ENCODE assay signal across 14 mouse cellular contexts in the genomic region with DNA sequence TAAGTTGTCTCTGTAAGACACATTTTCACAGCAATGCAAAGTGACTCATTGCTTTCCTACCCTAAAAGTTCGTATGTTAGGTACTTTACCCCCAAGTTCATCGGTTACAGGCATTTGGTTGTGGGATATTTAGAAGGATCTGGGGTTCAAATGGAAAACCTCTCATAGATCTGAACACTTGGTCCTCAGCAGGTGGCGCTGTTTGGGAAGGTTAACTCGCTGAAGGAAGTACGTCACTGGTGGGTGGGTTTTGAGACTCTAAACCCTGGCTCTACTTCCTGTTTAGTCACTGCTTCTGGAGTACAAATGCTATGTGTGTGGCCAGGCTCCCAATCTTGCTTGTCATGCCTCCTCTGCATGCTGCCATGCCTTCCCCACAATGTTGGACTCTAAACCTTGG.
A peak's percentile ranks its signal among the peaks of the same experiment; 100 is the strongest.
DNase-seq lines count a peak whose midpoint lies in the region; ATAC-seq and TF ChIP-seq lines count a peak whose summit lies in the region.
"Had no signal": no experiment of that assay in that cellular context is flagged by ENCODE, and none has a peak within 500 bp of the region (broad histone marks: within the 10 kb centered on the region; RNA-seq: fewer than 3 reads in every experiment).

No protein-coding gene starts in this region.

- TF ChIP-seq CTCF in layer of hippocampus, adult 2 months (conservative IDR thresholded peaks at IDR 0.05): peak; percentile 56
- peak; percentile 26; the same call in 1 of the 2 replicates for TF ChIP-seq CTCF in cortical plate, adult 2 months (IDR thresholded peaks at IDR 0.05; ENCODE audit: extremely low read depth, insufficient read depth, low read length)

- TF ChIP-seq POLR2A in cortical plate, adult 2 months (IDR thresholded peaks at IDR 0.05; ENCODE audit: extremely low read depth, insufficient read depth, low read length): no peak

- ATAC-seq in megakaryocyte, adult 5-6 weeks (ENCODE audit: poor library complexity, severe bottlenecking): no peak
- ATAC-seq: hindbrain, embryonic 16.5 days had no signal

- H3K4me1 ChIP-seq in ES-E14 (ENCODE audit: control insufficient read depth in 2 of 2, insufficient read depth in 2 of 2, low read length in 2 of 2, poor library complexity in 1 of 2): 0 out of 4 replicates have a peak, but pooled peaks cover 1 to 4% of the 10 kb centered on the region in 2 experiments
- no peaks in the 10 kb centered on the region for H3K4me1 ChIP-seq in cortical plate, adult 2 months (ENCODE audit: control insufficient read depth, insufficient read depth, low read length)
- H3K4me1 ChIP-seq: heart, embryonic 15.5 days; limb, embryonic 13.5 days; lung, embryonic 15.5 days had no signal

- no peak overlapping the region for H3K9ac ChIP-seq in ES-E14 (ENCODE audit: insufficient read depth, low read depth, low read length, poor library complexity, severe bottlenecking)
- H3K9ac ChIP-seq: heart, embryonic 15.5 days; limb, embryonic 13.5 days; lung, embryonic 15.5 days had no signal

- intact Hi-C loops in gastrocnemius, postnatal 14 days (cut with DNase I; ENCODE audit: low total_unique reads): no loop called here

- in situ Hi-C loops in ES-E14 (cut with MboI; ENCODE audit: low sequenced_read_pairs in 2 of 2, unreplicated experiment in 2 of 2): no loop called here

- peak; percentile 5 for DNase-seq in gastrocnemius, adult 18-20 months (ENCODE audit: low spot score)
- DNase-seq in gastrocnemius, postnatal 14 days: no peak
- DNase-seq in layer of hippocampus, adult 2 months (ENCODE audit: low spot score in 2 of 2): no peak
- no peak for DNase-seq in layer of hippocampus, postnatal 14 days (ENCODE audit: low spot score in 2 of 2)
- DNase-seq in ES-E14 (ENCODE audit: low read depth, low spot score): peak; percentile 60
- no peak for DNase-seq in thymus, postnatal 10 days (ENCODE audit: low spot score in 2 of 2)
- DNase-seq: cerebellum, adult 9-11 months; thymus, postnatal 4 days had no signal

- no peaks in the 10 kb centered on the region for H3K36me3 ChIP-seq in ES-E14 (ENCODE audit: control insufficient read depth, insufficient read depth, low read length, poor library complexity, severe bottlenecking)
- H3K36me3 ChIP-seq: heart, embryonic 15.5 days; limb, embryonic 13.5 days; lung, embryonic 15.5 days had no signal

- no peak overlapping the region for H3K27ac ChIP-seq in layer of hippocampus, adult 2 months
- H3K27ac ChIP-seq in ES-E14 (ENCODE audit: insufficient read depth, low read depth, low read length, poor library complexity, severe bottlenecking): no peak overlapping the region
- no peak overlapping the region for H3K27ac ChIP-seq in cortical plate, adult 2 months (ENCODE audit: insufficient read depth, low read length)
- H3K27ac ChIP-seq: heart, embryonic 15.5 days; limb, embryonic 13.5 days; lung, embryonic 15.5 days had no signal

- H3K4me3 ChIP-seq in layer of hippocampus, adult 2 months: no peak overlapping the region
- H3K4me3 ChIP-seq in ES-E14 (ENCODE audit: insufficient read depth in 1 of 2, low read depth in 1 of 2, low read length in 2 of 2, poor library complexity in 1 of 2, severe bottlenecking in 1 of 2): no peak overlapping the region
- no peak overlapping the region for H3K4me3 ChIP-seq in cortical plate, adult 2 months (ENCODE audit: insufficient read depth, low read length)
- H3K4me3 ChIP-seq: heart, embryonic 15.5 days; limb, embryonic 13.5 days; lung, embryonic 15.5 days had no signal

- H3K9me3 ChIP-seq in ES-E14 (ENCODE audit: control insufficient read depth, insufficient read depth, low read depth, low read length): no peaks in the 10 kb centered on the region
- H3K9me3 ChIP-seq: heart, embryonic 15.5 days; limb, embryonic 13.5 days; lung, embryonic 15.5 days had no signal

TF ChIP-seq in ES-E14, 5 proteins besides CTCF, POLR2A, EP300 and RAD21:
- TF ChIP-seq MAFK (IDR thresholded peaks at IDR 0.05; ENCODE audit: insufficient read depth, low read depth, low read length) (no peak), HCFC1 (IDR thresholded peaks at IDR 0.05; ENCODE audit: borderline replicate concordance, insufficient read depth, low read length) (no peak), ZNF384 (IDR thresholded peaks at IDR 0.05; ENCODE audit: low read depth, low read length) (no peak), CHD2 (IDR thresholded peaks at IDR 0.05; ENCODE audit: low read depth, low read length) (no peak), ZC3H11A (IDR thresholded peaks at IDR 0.05; ENCODE audit: borderline replicate concordance, low read depth, low read length) (no peak)
TF ChIP-seq in ES-E14: peak in this region for 0.

Comparison
In these comparisons a context has a peak if more than half of its experiments do, and no peak if none do; other contexts are left out.
1. DNase-seq: peak in gastrocnemius, adult 18-20 months (single experiment) and ES-E14 (single experiment); none in gastrocnemius, postnatal 14 days (single experiment), layer of hippocampus, adult 2 months (0 of 2), layer of hippocampus, postnatal 14 days (0 of 2) and thymus, postnatal 10 days (0 of 2).